Mouse (Mus musculus) liver, embryonic 14.5 days (tissue): Measurements from ENCODE around the gene Brcc3. TPM values are rescaled to one million over a fixed set of nuclear protein-coding genes. Genes with fewer than 3 reads are reported as not detected.

Source experiments
- ATAC-seq: fragments of 200-750 bp; cut with Nextera tagmentation; 2 replicates; pipeline ENCODE4 v1.8.0; 2017; ENCODE audit warnings: moderate number of reproducible peaks, mild to moderate bottlenecking, moderate library complexity; ENCODE audit not compliant: insufficient read depth
- DNase-seq, 3 experiments: peaks; one replicate each; pipeline ENCODE4 v3.0.0-alpha.2; 2012 to 2013; ENCODE audit warnings: low read depth in 3 of 3, low spot score in 3 of 3
- H3K27ac ChIP-seq: fragments of 300-500 bp; sonication (generic); 2 replicates; pipeline ENCODE4 v1.5.1; 2014; ENCODE audit warnings: moderate library complexity, mild to moderate bottlenecking, control low read depth, inconsistent platforms
- H3K27me3 ChIP-seq: fragments of 300-500 bp; sonication (generic); 2 replicates; pipeline ENCODE4 v1.6.1; 2014; ENCODE audit warnings: mild to moderate bottlenecking, low read length, moderate library complexity; ENCODE audit not compliant: control insufficient read depth, insufficient read depth
- H3K36me3 ChIP-seq: fragments of 300-500 bp; sonication (generic); replicated peaks from 2 replicates; pipeline ENCODE4 v1.6.1; 2014; ENCODE audit warnings: low read depth; ENCODE audit not compliant: control insufficient read depth, insufficient read depth
- H3K4me1 ChIP-seq, 2 experiments: fragments of 200-500 bp in 1 of 2; fragments of 300-500 bp in 1 of 2; sonication (generic) in 1 of 2; replicated peaks; 2 replicates each; pipeline ENCODE4 v1.6.1; 2012 to 2014; ENCODE audit warnings: antibody characterized with exemption in 1 of 2, inconsistent platforms in 1 of 2, low read length in 1 of 2; ENCODE audit not compliant: control insufficient read depth in 2 of 2, insufficient read depth in 2 of 2
- H3K4me2 ChIP-seq: fragments of 300-500 bp; sonication (generic); 2 replicates; pipeline ENCODE4 v1.6.1; 2014; ENCODE audit warnings: low read depth, mild to moderate bottlenecking, control low read depth, moderate library complexity
- H3K4me3 ChIP-seq, 2 experiments: fragments of 200-500 bp in 1 of 2; fragments of 300-500 bp in 1 of 2; sonication (generic) in 1 of 2; 2 replicates each; pipeline ENCODE4 v1.5.1; 2012 to 2014; ENCODE audit warnings: low read depth in 2 of 2, low read length in 2 of 2, mild to moderate bottlenecking in 2 of 2, control low read depth in 1 of 2, inconsistent platforms in 1 of 2, moderate library complexity in 1 of 2; ENCODE audit not compliant: insufficient read depth in 1 of 2
- H3K9ac ChIP-seq: fragments of 300-500 bp; sonication (generic); replicated peaks from 2 replicates; pipeline ENCODE4 v1.6.1; 2014; ENCODE audit warnings: mild to moderate bottlenecking, control low read depth, moderate library complexity
- H3K9me3 ChIP-seq: fragments of 300-500 bp; sonication (generic); 2 replicates; pipeline ENCODE4 v1.6.1; 2016; ENCODE audit warnings: low read length, mixed read lengths; ENCODE audit not compliant: control insufficient read depth
- CTCF ChIP-seq: IDR thresholded peaks from 2 replicates; pipeline ENCODE4 v1.5.1; 2016; ENCODE audit warnings: antibody characterized with exemption, low read depth, control low read depth
- EP300 ChIP-seq: IDR thresholded peaks from 2 replicates; pipeline ENCODE4 v1.6.1; 2016; ENCODE audit warnings: antibody characterized with exemption, low read depth
- WGBS: fragments of 180-500 bp; shearing (Covaris S2); extraction: QIAGEN DNeasy Blood & Tissue Kit; methylation state at CpG from one replicate; pipeline ENCODE4 v1.1.7; 2014; ENCODE audit not compliant: insufficient replicate concordance; 5-methylcytosine and 5-hydroxymethylcytosine counted together
- polyA plus RNA-seq, 2 experiments: library from polyadenylated mRNA; depleted of rRNA in 1 of 2; stranded (reverse) in 1 of 2; unstranded in 1 of 2; fragments of >200 nt; fragmentation: Nextera tagmentation in 1 of 2; extraction: Ambion mirVana in 1 of 2; gene quantifications; 2 replicates each; pipeline versions ENCODE4 v1.2.1 to v1.2.3; 2012 to 2014

Gene Brcc3
- 5.2 and 11.0 TPM in 2 replicates for polyA plus RNA-seq (2012; rRNA removed)
- 32.1 and 33.8 TPM in 2 replicates for polyA plus RNA-seq (2014; fragmentation: Nextera tagmentation; extraction: Ambion mirVana)

- peak within 1 kb of the TSS; percentile 82 for H3K27ac ChIP-seq
- DNase-seq (peak; percentile 82 to 87 (median 85)), ATAC-seq (peak; percentile 98)
- no peaks in the 10 kb centered on the region; a peak in 1 of 4 replicates for H3K4me1 ChIP-seq
- no peaks in the 10 kb centered on the region for H3K27me3 ChIP-seq
- peak within 1 kb of the TSS; percentile 59 to 91 for H3K4me3 ChIP-seq
- no peaks in the 10 kb centered on the region for H3K9me3 ChIP-seq
- peak within 1 kb of the TSS; percentile 67 for H3K4me2 ChIP-seq
- 7% methylated on average over 52 of the region's 52 CpGs for WGBS
- peak within 1 kb of the TSS; percentile 75 for H3K9ac ChIP-seq
- peak; percentile 31; the same call in 1 of the 2 replicates for TF ChIP-seq CTCF
- TF ChIP-seq EP300: peak; percentile 48; the same call in 1 of the 2 replicates
- no peaks in the 10 kb centered on the region for H3K36me3 ChIP-seq
Observed at GRCm38 (mm10) chrX:75415936-75416785, at the start of gene Brcc3, which contains the start of the genes Cmc4 and Mtcp1. Gene Brcc3 (plus strand): TSS chrX:75416628. Gene Cmc4 (minus strand): TSS chrX:75416584. Gene Mtcp1 (minus strand): TSS chrX:75416588.

- no peak for ATAC-seq
- no peak for DNase-seq
- Histone ChIP-seq H3K4me3 (no peak overlapping the region), H3K36me3 (no peaks in the 10 kb centered on the region), H3K9ac (no peak overlapping the region), H3K27me3 (no peaks in the 10 kb centered on the region), H3K9me3 (no peaks in the 10 kb centered on the region), H3K27ac (no peak overlapping the region), H3K4me2 (no peak overlapping the region), H3K4me1 (no peaks in the 10 kb centered on the region)
- TF ChIP-seq EP300: no peak
- no peak for TF ChIP-seq CTCF
Observed at GRCm38 (mm10) chrX:75370197-75370596, 46.2 kb upstream of the Brcc3 start.

- no peaks in the 10 kb centered on the region for H3K27me3 ChIP-seq
- 51% methylated on average over 2 of the region's 2 CpGs for WGBS
- H3K36me3 ChIP-seq: no peaks in the 10 kb centered on the region
- no peaks in the 10 kb centered on the region for H3K9me3 ChIP-seq
- H3K4me2 ChIP-seq: no peak overlapping the region
- H3K4me3 ChIP-seq: no peak overlapping the region
- no peaks in the 10 kb centered on the region for H3K4me1 ChIP-seq
- no peak overlapping the region for H3K9ac ChIP-seq
- no peak for TF ChIP-seq CTCF
- TF ChIP-seq EP300: no peak
- ATAC-seq (no peak), DNase-seq (no peak)
- H3K27ac ChIP-seq: no peak overlapping the region
Observed at GRCm38 (mm10) chrX:75372666-75373425, 43.6 kb upstream of the Brcc3 start.

GRCm38 (mm10) chrX:75376815-75377214 is 39.6 kb upstream of the Brcc3 start:
- no peak overlapping the region for H3K9ac ChIP-seq
- H3K4me2 ChIP-seq: no peak overlapping the region
- peaks cover 0 to 2% of the 10 kb centered on the region in 2 experiments; a peak in 1 of 4 replicates for H3K4me1 ChIP-seq
- H3K9me3 ChIP-seq: no peaks in the 10 kb centered on the region
- peak; percentile 21; the same call in 1 of the 2 replicates for ATAC-seq
- DNase-seq: no peak
- no peak overlapping the region for H3K4me3 ChIP-seq
- no peaks in the 10 kb centered on the region for H3K36me3 ChIP-seq
- no peaks in the 10 kb centered on the region for H3K27me3 ChIP-seq
- no peak overlapping the region for H3K27ac ChIP-seq
- TF ChIP-seq CTCF (no peak), EP300 (no peak)

- H3K27ac ChIP-seq: no peak overlapping the region
- no peaks in the 10 kb centered on the region for H3K36me3 ChIP-seq
- H3K9ac ChIP-seq: no peak overlapping the region
- DNase-seq (no peak), ATAC-seq (no peak)
- H3K9me3 ChIP-seq: no peaks in the 10 kb centered on the region
- H3K4me2 ChIP-seq: no peak overlapping the region
- no peak overlapping the region for H3K4me3 ChIP-seq
- peaks cover 0 to 2% of the 10 kb centered on the region in 2 experiments; a peak in 1 of 4 replicates for H3K4me1 ChIP-seq
- TF ChIP-seq CTCF: no peak
- no peak for TF ChIP-seq EP300
- H3K27me3 ChIP-seq: no peaks in the 10 kb centered on the region
- 63% methylated on average over 1 of the region's 1 CpGs for WGBS
Observed at GRCm38 (mm10) chrX:75381176-75381575, 35.3 kb upstream of the Brcc3 start.
